In the genomic region with DNA sequence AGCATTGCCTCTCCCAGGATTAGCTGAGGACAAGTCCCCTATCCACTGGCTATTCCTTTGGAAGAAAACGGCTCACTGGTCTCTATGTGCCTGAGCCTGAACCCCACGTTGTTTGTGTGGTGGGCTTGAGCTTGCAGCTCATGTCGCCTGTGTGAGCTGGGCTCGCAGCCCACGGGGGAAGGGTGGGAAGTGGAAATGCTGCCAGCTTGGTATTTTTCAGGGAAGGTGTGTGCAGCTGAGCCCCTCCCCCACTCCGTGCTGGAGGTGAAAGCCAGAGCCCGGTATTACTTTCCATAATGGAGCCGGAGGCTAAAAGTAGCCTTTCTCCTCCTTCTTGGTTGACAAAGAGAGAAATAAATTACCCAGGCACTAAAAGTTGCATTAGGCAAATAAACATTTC, we compare ENCODE assay signal across 28 mouse cellular contexts.
A peak's percentile ranks its signal among the peaks of the same experiment; 100 is the strongest.
DNase-seq lines count a peak whose midpoint lies in the region; ATAC-seq lines count a peak whose summit lies in the region.
"Had no signal": no experiment of that assay in that cellular context is flagged by ENCODE, and none has a peak within 500 bp of the region (broad histone marks: within the 10 kb centered on the region; RNA-seq: fewer than 3 reads in every experiment).

No protein-coding gene starts in this region.

- no peak for ATAC-seq in midbrain, embryonic 14.5 days (ENCODE audit: low FRiP score, low TSS enrichment)
- no peak for ATAC-seq in midbrain, embryonic 11.5 days (ENCODE audit: low FRiP score)
- ATAC-seq: forebrain, embryonic 14.5 days; forebrain, postnatal 0 days; hindbrain, embryonic 16.5 days; Patski had no signal

- H3K9me3 ChIP-seq in midbrain, embryonic 14.5 days (ENCODE audit: control insufficient read depth, low read length) = no peaks in the 10 kb centered on the region
- no peaks in the 10 kb centered on the region for H3K9me3 ChIP-seq in midbrain, embryonic 11.5 days (ENCODE audit: control insufficient read depth, low read length)
- H3K9me3 ChIP-seq: embryonic facial prominence, embryonic 12.5 days; embryonic facial prominence, embryonic 15.5 days; heart, embryonic 12.5 days; heart, embryonic 15.5 days; hindbrain, embryonic 10.5 days; hindbrain, embryonic 13.5 days had no signal

- H3K4me3 ChIP-seq in midbrain, embryonic 14.5 days (replicated peaks; ENCODE audit: low read depth, low read length) = no peak overlapping the region
- H3K4me3 ChIP-seq in midbrain, embryonic 11.5 days (ENCODE audit: low read depth, low read length) = no peak overlapping the region
- H3K4me3 ChIP-seq: embryonic facial prominence, embryonic 12.5 days; embryonic facial prominence, embryonic 15.5 days; heart, embryonic 12.5 days; heart, embryonic 15.5 days; hindbrain, embryonic 10.5 days; hindbrain, embryonic 13.5 days had no signal

- H3K9ac ChIP-seq in midbrain, embryonic 14.5 days (replicated peaks; ENCODE audit: low read length) = no peak overlapping the region
- H3K9ac ChIP-seq in midbrain, embryonic 11.5 days (ENCODE audit: low read length) = no peak overlapping the region
- H3K9ac ChIP-seq: embryonic facial prominence, embryonic 12.5 days; embryonic facial prominence, embryonic 15.5 days; forebrain, postnatal 0 days; heart, embryonic 12.5 days; heart, embryonic 15.5 days; hindbrain, embryonic 13.5 days had no signal

- no peaks in the 10 kb centered on the region; the same call in 1 of the 2 replicates for H3K27me3 ChIP-seq in midbrain, embryonic 14.5 days (ENCODE audit: control insufficient read depth, insufficient read depth, low read length)
- no peaks in the 10 kb centered on the region for H3K27me3 ChIP-seq in midbrain, embryonic 11.5 days (ENCODE audit: control insufficient read depth, insufficient read depth, low read length)
- H3K27me3 ChIP-seq: embryonic facial prominence, embryonic 12.5 days had no signal

- no peak overlapping the region for H3K4me2 ChIP-seq in midbrain, embryonic 14.5 days (ENCODE audit: low read length)
- H3K4me2 ChIP-seq in midbrain, embryonic 11.5 days = no peak overlapping the region
- H3K4me2 ChIP-seq: embryonic facial prominence, embryonic 12.5 days; embryonic facial prominence, embryonic 15.5 days; heart, embryonic 12.5 days; heart, embryonic 15.5 days; hindbrain, embryonic 13.5 days had no signal

- H3K4me1 ChIP-seq in midbrain, embryonic 14.5 days (ENCODE audit: control insufficient read depth, insufficient read depth, low read length) = peaks cover 8% of the 10 kb centered on the region
- H3K4me1 ChIP-seq in midbrain, embryonic 11.5 days (ENCODE audit: control insufficient read depth, insufficient read depth, low read length) = peaks cover 2% of the 10 kb centered on the region; the same call in 1 of the 2 replicates
- H3K4me1 ChIP-seq: embryonic facial prominence, embryonic 12.5 days; embryonic facial prominence, embryonic 15.5 days; heart, embryonic 12.5 days; heart, embryonic 15.5 days had no signal

- DNase-seq in midbrain, embryonic 14.5 days = peak; percentile 44
- DNase-seq in midbrain, embryonic 11.5 days (ENCODE audit: low spot score, missing footprints) = no peak
- DNase-seq in R1 (ENCODE audit: low read depth, low spot score) = peak; percentile 15
- DNase-seq in forelimb bud, embryonic 11.5 days (ENCODE audit: low read depth, low spot score) = peak; percentile 25
- DNase-seq in mesoderm, embryonic 11.5 days (ENCODE audit: low read depth, low spot score) = peak; percentile 25
- DNase-seq in thymus, postnatal 0 days (ENCODE audit: low spot score) = no peak
- DNase-seq in spleen, postnatal 10 days (ENCODE audit: low spot score in 2 of 2) = no peak
- DNase-seq: adrenal gland, adult 2 months; adrenal gland, postnatal 14 days; B cell, adult 2 months; cerebellum, adult 11 months; cerebellum, adult 2 months; cerebellum, adult 9-11 months; forebrain, postnatal 0 days; gastrocnemius, postnatal 25 days; heart, adult 18-20 months; heart, postnatal 10 days; heart, postnatal 36 days had no signal

- 54% methylated on average over 8 of the region's 8 CpGs for WGBS in midbrain, embryonic 14.5 days
- WGBS in midbrain, embryonic 11.5 days = 53% methylated on average over 8 of the region's 8 CpGs

- H3K36me3 ChIP-seq in midbrain, embryonic 14.5 days (ENCODE audit: control insufficient read depth, insufficient read depth, low read length) = no peaks in the 10 kb centered on the region
- no peaks in the 10 kb centered on the region for H3K36me3 ChIP-seq in midbrain, embryonic 11.5 days (ENCODE audit: control insufficient read depth, insufficient read depth, low read length)
- H3K36me3 ChIP-seq: embryonic facial prominence, embryonic 12.5 days; embryonic facial prominence, embryonic 15.5 days; G1E; heart, embryonic 12.5 days; heart, embryonic 15.5 days; hindbrain, embryonic 10.5 days; hindbrain, embryonic 13.5 days had no signal

- no peak overlapping the region for H3K27ac ChIP-seq in midbrain, embryonic 14.5 days (replicated peaks; ENCODE audit: low read depth, low read length)
- no peak overlapping the region for H3K27ac ChIP-seq in midbrain, embryonic 11.5 days (ENCODE audit: low read depth, low read length)
- H3K27ac ChIP-seq: embryonic facial prominence, embryonic 12.5 days; embryonic facial prominence, embryonic 15.5 days; heart, embryonic 15.5 days; hindbrain, embryonic 10.5 days; hindbrain, embryonic 13.5 days had no signal

Comparison
In these comparisons a context has a peak if more than half of its experiments do, and no peak if none do; other contexts are left out.
1. DNase-seq: peak in midbrain, embryonic 14.5 days (single experiment), R1 (single experiment), forelimb bud, embryonic 11.5 days (single experiment) and mesoderm, embryonic 11.5 days (single experiment); none in midbrain, embryonic 11.5 days (single experiment), thymus, postnatal 0 days (single experiment) and spleen, postnatal 10 days (0 of 2).